Mouse (Mus musculus) heart, embryonic 16.5 days (tissue): ENCODE measurements around the gene Gigyf2. TPM values are rescaled to one million over a fixed set of nuclear protein-coding genes. Genes with fewer than 3 reads are reported as not detected.

Experiments
- ATAC-seq: fragments of 200-750 bp; cut with Nextera tagmentation; replicated peaks from 2 replicates; pipeline ENCODE4 v1.8.0; 2017; ENCODE audit warnings: moderate number of reproducible peaks; ENCODE audit not compliant: insufficient read depth, low FRiP score; ENCODE audit errors: extremely low read depth
- H3K27ac ChIP-seq: fragments of 300-500 bp; sonication (generic); 2 replicates; pipeline ENCODE4 v1.5.1; 2014; ENCODE audit warnings: mild to moderate bottlenecking, low read length, control low read depth, moderate library complexity
- H3K27me3 ChIP-seq: fragments of 300-500 bp; sonication (generic); 2 replicates; pipeline ENCODE4 v1.6.1; 2014; ENCODE audit warnings: low read length, mixed read lengths; ENCODE audit not compliant: control insufficient read depth, insufficient read depth
- H3K36me3 ChIP-seq: fragments of 300-500 bp; sonication (generic); 2 replicates; pipeline ENCODE4 v1.6.1; 2014; ENCODE audit not compliant: control insufficient read depth, insufficient read depth
- H3K4me1 ChIP-seq: fragments of 300-500 bp; sonication (generic); 2 replicates; pipeline ENCODE4 v1.6.1; 2014; ENCODE audit warnings: low read length, mixed read lengths; ENCODE audit not compliant: control insufficient read depth, insufficient read depth
- H3K4me2 ChIP-seq: fragments of 300-500 bp; sonication (generic); 2 replicates; pipeline ENCODE4 v1.6.1; 2014; ENCODE audit warnings: low read depth, mild to moderate bottlenecking, control low read depth, low read length
- H3K4me3 ChIP-seq: fragments of 300-500 bp; sonication (generic); 2 replicates; pipeline ENCODE4 v1.5.1; 2014; ENCODE audit warnings: mild to moderate bottlenecking, control low read depth, low read length
- H3K9ac ChIP-seq: fragments of 300-500 bp; sonication (generic); 2 replicates; pipeline ENCODE4 v1.6.1; 2014; ENCODE audit warnings: low read length, control low read depth
- H3K9me3 ChIP-seq: fragments of 300-500 bp; sonication (generic); replicated peaks from 2 replicates; pipeline ENCODE4 v1.6.1; 2016; ENCODE audit warnings: low read length; ENCODE audit not compliant: control insufficient read depth
- WGBS: fragments of 180-500 bp; shearing (Covaris S2); extraction: QIAGEN DNeasy Blood & Tissue Kit; methylation state at CpG from one replicate; pipeline ENCODE4 v1.1.7; 2014; 5-methylcytosine and 5-hydroxymethylcytosine counted together
- polyA plus RNA-seq: library from polyadenylated mRNA; unstranded; fragments of >200 nt; fragmentation: Nextera tagmentation; extraction: Ambion mirVana; gene quantifications from 2 replicates; pipeline ENCODE4 v1.2.1, GENCODE M21; 2015

The Gigyf2 gene
- polyA plus RNA-seq, 1 experiment from 2014 or later, result 31.6 TPM

GRCm38 (mm10) chr1:87350576-87350975, 23.8 kb downstream of the Gigyf2 start:
- H3K4me3 ChIP-seq, result no peak overlapping the region
- no peaks in the 10 kb centered on the region for H3K27me3 ChIP-seq
- ATAC-seq, result no peak
- peaks cover 3% of the 10 kb centered on the region; the same call in 1 of the 2 replicates for H3K36me3 ChIP-seq
- no peak overlapping the region for H3K4me2 ChIP-seq
- no peak overlapping the region for H3K9ac ChIP-seq
- no peaks in the 10 kb centered on the region for H3K9me3 ChIP-seq
- 75% methylated on average over 2 of the region's 2 CpGs for whole genome bisulfite sequencing
- H3K27ac ChIP-seq, result no peak overlapping the region
- H3K4me1 ChIP-seq, result peaks cover 3% of the 10 kb centered on the region; the same call in 1 of the 2 replicates

GRCm38 (mm10) chr1:87360276-87360675, 33.5 kb downstream of the Gigyf2 start:
- ATAC-seq, result no peak
- 69% methylated on average over 1 of the region's 1 CpGs for WGBS
- Histone ChIP-seq H3K9ac (no peak overlapping the region), H3K9me3 (no peaks in the 10 kb centered on the region), H3K36me3 (peaks cover 11% of the 10 kb centered on the region), H3K4me2 (no peak overlapping the region), H3K27me3 (no peaks in the 10 kb centered on the region), H3K4me1 (no peaks in the 10 kb centered on the region), H3K4me3 (no peak overlapping the region), H3K27ac (no peak overlapping the region)

GRCm38 (mm10) chr1:87378024-87378560, 51.3 kb downstream of the Gigyf2 start:
- WGBS, result 89% methylated on average over 3 of the region's 3 CpGs
- H3K27me3 ChIP-seq, result no peaks in the 10 kb centered on the region
- ATAC-seq, result no peak
- no peaks in the 10 kb centered on the region for H3K4me1 ChIP-seq
- no peak overlapping the region for H3K4me2 ChIP-seq
- H3K4me3 ChIP-seq, result no peak overlapping the region
- H3K9ac ChIP-seq, result no peak overlapping the region
- H3K27ac ChIP-seq, result no peak overlapping the region
- H3K9me3 ChIP-seq, result no peaks in the 10 kb centered on the region
- peaks cover 27% of the 10 kb centered on the region for H3K36me3 ChIP-seq

- no peak overlapping the region for H3K4me2 ChIP-seq
- H3K27me3 ChIP-seq, result no peaks in the 10 kb centered on the region
- ATAC-seq, result no peak
- no peaks in the 10 kb centered on the region for H3K4me1 ChIP-seq
- H3K36me3 ChIP-seq, result peaks cover 17% of the 10 kb centered on the region; the same call in 1 of the 2 replicates
- H3K27ac ChIP-seq, result no peak overlapping the region
- H3K4me3 ChIP-seq, result no peak overlapping the region
- 88% methylated on average over 1 of the region's 1 CpGs for WGBS
- no peaks in the 10 kb centered on the region for H3K9me3 ChIP-seq
- H3K9ac ChIP-seq, result no peak overlapping the region
Measured at GRCm38 (mm10) chr1:87379919-87380318, 53.1 kb downstream of the Gigyf2 start.

GRCm38 (mm10) chr1:87381152-87381551, 54.4 kb downstream of the Gigyf2 start:
- WGBS, result 91% methylated on average over 3 of the region's 3 CpGs
- ATAC-seq, result no peak
- Histone ChIP-seq H3K27ac (no peak overlapping the region), H3K9ac (no peak overlapping the region), H3K27me3 (no peaks in the 10 kb centered on the region), H3K9me3 (no peaks in the 10 kb centered on the region), H3K4me1 (no peaks in the 10 kb centered on the region), H3K4me3 (no peak overlapping the region), H3K4me2 (no peak overlapping the region), H3K36me3 (peaks cover 13% of the 10 kb centered on the region; the same call in 1 of the 2 replicates)

- Histone ChIP-seq H3K27me3 (no peaks in the 10 kb centered on the region), H3K4me2 (no peak overlapping the region), H3K4me3 (no peak overlapping the region), H3K4me1 (no peaks in the 10 kb centered on the region), H3K9me3 (no peaks in the 10 kb centered on the region), H3K27ac (no peak overlapping the region), H3K9ac (no peak overlapping the region), H3K36me3 (peaks cover 16% of the 10 kb centered on the region)
- no peak for ATAC-seq
- WGBS, result 72% methylated on average over 9 of the region's 9 CpGs
Measured at GRCm38 (mm10) chr1:87386436-87387092, 59.8 kb downstream of the Gigyf2 start.

GRCm38 (mm10) chr1:87393444-87394195, 66.8 kb downstream of the Gigyf2 start:
- no peak overlapping the region for H3K4me3 ChIP-seq
- H3K9me3 ChIP-seq, result no peaks in the 10 kb centered on the region
- no peak overlapping the region for H3K4me2 ChIP-seq
- H3K27ac ChIP-seq, result no peak overlapping the region
- H3K4me1 ChIP-seq, result peaks cover 8% of the 10 kb centered on the region
- 77% methylated on average over 3 of the region's 3 CpGs for WGBS
- no peak for ATAC-seq
- H3K9ac ChIP-seq, result no peak overlapping the region
- H3K36me3 ChIP-seq, result peaks cover 13% of the 10 kb centered on the region
- no peaks in the 10 kb centered on the region for H3K27me3 ChIP-seq

- Histone ChIP-seq H3K27me3 (no peaks in the 10 kb centered on the region), H3K4me2 (no peak within 1 kb of the TSS), H3K4me3 (no peak within 1 kb of the TSS), H3K27ac (no peak within 1 kb of the TSS), H3K36me3 (peaks cover 8% of the 10 kb centered on the region), H3K9me3 (no peaks in the 10 kb centered on the region), H3K9ac (no peak within 1 kb of the TSS), H3K4me1 (peaks cover 8% of the 10 kb centered on the region)
- no peak for ATAC-seq
- 51% methylated on average over 6 of the region's 6 CpGs for WGBS
Measured at GRCm38 (mm10) chr1:87394594-87394993, 67.8 kb downstream of the Gigyf2 start, which contains the start of gene Kcnj13. TSS of gene Kcnj13 (minus strand) at chr1:87394729.
